Mouse (Mus musculus) CH12.LX (cell line): Measurements from ENCODE around the gene Tmem9.

Experiments
- CTCF ChIP-seq, 2 experiments: IDR thresholded peaks in 1 of 2; conservative IDR thresholded peaks in 1 of 2; 2 replicates each; pipeline ENCODE4 v1.5.1; 2011 to 2012; ENCODE audit warnings: low read depth in 2 of 2, low read length in 2 of 2, improper control_type of control experiment in 1 of 2, inconsistent platforms in 1 of 2, mild to moderate bottlenecking in 1 of 2, moderate library complexity in 1 of 2
- ELF1 ChIP-seq: IDR thresholded peaks from 2 replicates; pipeline ENCODE4 v1.6.1; 2014; ENCODE audit warnings: low read depth, mild to moderate bottlenecking, inconsistent platforms, low read length, improper control_type of control experiment
- EP300 ChIP-seq: IDR thresholded peaks from 2 replicates; pipeline ENCODE4 v1.6.1; 2011; ENCODE audit warnings: low read length, improper control_type of control experiment
- MAFK ChIP-seq: IDR thresholded peaks from 2 replicates; pipeline ENCODE4 v1.6.1; 2011; ENCODE audit warnings: low read length, improper control_type of control experiment; ENCODE audit not compliant: insufficient replicate concordance
- MAX ChIP-seq: IDR thresholded peaks from 2 replicates; pipeline ENCODE4 v1.6.1; 2011; ENCODE audit warnings: low read length, improper control_type of control experiment
- MAZ ChIP-seq: IDR thresholded peaks from 2 replicates; pipeline ENCODE4 v1.6.1; 2012; ENCODE audit warnings: low read depth, mild to moderate bottlenecking, inconsistent platforms, low read length, improper control_type of control experiment, moderate library complexity
- MXI1 ChIP-seq: IDR thresholded peaks from 2 replicates; pipeline ENCODE4 v1.6.1; 2011; ENCODE audit warnings: mild to moderate bottlenecking, low read depth, low read length, improper control_type of control experiment
- POLR2A ChIP-seq: IDR thresholded peaks from 2 replicates; pipeline ENCODE4 v1.6.1; 2011; ENCODE audit warnings: low read depth, mild to moderate bottlenecking, improper control_type of control experiment, low read length
- POLR2AphosphoS2 ChIP-seq: IDR thresholded peaks from 2 replicates; pipeline ENCODE4 v1.6.1; 2011; ENCODE audit warnings: low read depth, low read length, improper control_type of control experiment
- USF1 ChIP-seq: IDR thresholded peaks from 2 replicates; pipeline ENCODE4 v1.6.1; 2014; ENCODE audit warnings: low read depth, mild to moderate bottlenecking, inconsistent platforms, low read length, improper control_type of control experiment
- USF2 ChIP-seq: conservative IDR thresholded peaks from 2 replicates; pipeline ENCODE4 v1.6.1; 2011; ENCODE audit warnings: low read depth, low read length, improper control_type of control experiment

GRCm38 (mm10) chr1:136061041-136061789 is 53.3 kb downstream of the Tmem9 start:
- TF ChIP-seq CTCF (conservative IDR thresholded peaks at IDR 0.05 in 1 of 2, IDR thresholded peaks at IDR 0.05 in 1 of 2; ENCODE audit: low read depth in 2 of 2, low read length in 2 of 2) = no peak
- TF ChIP-seq MAFK = no peak
- no peak for TF ChIP-seq USF2
- no peak for TF ChIP-seq POLR2A
- TF ChIP-seq EP300 = no peak
- no peak for TF ChIP-seq POLR2AphosphoS2
- no peak for TF ChIP-seq ELF1
- no peak for TF ChIP-seq MAX
- no peak for TF ChIP-seq USF1
- TF ChIP-seq MXI1 = no peak
- no peak for TF ChIP-seq MAZ
